Mouse (Mus musculus) heart, embryonic 15.5 days (tissue): Measurements from ENCODE around the gene Gm17581. TPM values are rescaled to one million over a fixed set of nuclear protein-coding genes. Genes with fewer than 3 reads are reported as not detected.

Experiments
- ATAC-seq: fragments of 200-750 bp; cut with Nextera tagmentation; replicated peaks from 2 replicates; pipeline ENCODE4 v1.8.0; 2017; ENCODE audit warnings: low read depth, moderate TSS enrichment; ENCODE audit not compliant: insufficient number of reproducible peaks, insufficient read depth, low FRiP score
- H3K27ac ChIP-seq: fragments of 300-500 bp; sonication (generic); 2 replicates; pipeline ENCODE4 v1.5.1; 2015; ENCODE audit warnings: mild to moderate bottlenecking, inconsistent platforms
- H3K27me3 ChIP-seq: fragments of 300-500 bp; sonication (generic); 2 replicates; pipeline ENCODE4 v1.6.1; 2015; ENCODE audit warnings: inconsistent platforms
- H3K36me3 ChIP-seq: fragments of 300-500 bp; sonication (generic); 2 replicates; pipeline ENCODE4 v1.6.1; 2015; ENCODE audit warnings: mild to moderate bottlenecking, inconsistent platforms
- H3K4me1 ChIP-seq: fragments of 300-500 bp; sonication (generic); replicated peaks from 2 replicates; pipeline ENCODE4 v1.6.1; 2015; ENCODE audit warnings: inconsistent platforms
- H3K4me2 ChIP-seq: fragments of 300-500 bp; sonication (generic); 2 replicates; pipeline ENCODE4 v1.6.1; 2015; ENCODE audit warnings: inconsistent platforms, mild to moderate bottlenecking, moderate library complexity
- H3K4me3 ChIP-seq: fragments of 300-500 bp; sonication (generic); 2 replicates; pipeline ENCODE4 v1.5.1; 2015; ENCODE audit warnings: mild to moderate bottlenecking, inconsistent platforms
- H3K9ac ChIP-seq: fragments of 300-500 bp; sonication (generic); 2 replicates; pipeline ENCODE4 v1.6.1; 2015; ENCODE audit warnings: mild to moderate bottlenecking, inconsistent platforms
- H3K9me3 ChIP-seq: fragments of 300-500 bp; sonication (generic); replicated peaks from 2 replicates; pipeline ENCODE4 v1.6.1; 2016; ENCODE audit warnings: inconsistent platforms
- WGBS: fragments of 180-500 bp; shearing (Covaris S2); methylation state at CpG from one replicate; pipeline ENCODE4 v1.1.7; 2015; ENCODE audit warnings: mixed read lengths; 5-methylcytosine and 5-hydroxymethylcytosine counted together
- polyA plus RNA-seq: library from polyadenylated mRNA; unstranded; fragments of >200 nt; fragmentation: Nextera tagmentation; extraction: Ambion mirVana; gene quantifications from 2 replicates; pipeline ENCODE4 v1.2.1, GENCODE M21; 2015

Gene Gm17581
- polyA plus RNA-seq, 1 experiment from 2014 or later, result not detected

- Histone ChIP-seq H3K36me3 (no peaks in the 10 kb centered on the region), H3K4me3 (no peak overlapping the region), H3K9ac (no peak overlapping the region), H3K4me1 (no peaks in the 10 kb centered on the region), H3K9me3 (no peaks in the 10 kb centered on the region), H3K27me3 (no peaks in the 10 kb centered on the region), H3K4me2 (no peak overlapping the region), H3K27ac (no peak overlapping the region)
- no peak for ATAC-seq
- WGBS, result 67% methylated on average over 5 of the region's 5 CpGs
Measured at GRCm38 (mm10) chr2:155735080-155735479, 586 bp downstream of the Gm17581 start.

DNA sequence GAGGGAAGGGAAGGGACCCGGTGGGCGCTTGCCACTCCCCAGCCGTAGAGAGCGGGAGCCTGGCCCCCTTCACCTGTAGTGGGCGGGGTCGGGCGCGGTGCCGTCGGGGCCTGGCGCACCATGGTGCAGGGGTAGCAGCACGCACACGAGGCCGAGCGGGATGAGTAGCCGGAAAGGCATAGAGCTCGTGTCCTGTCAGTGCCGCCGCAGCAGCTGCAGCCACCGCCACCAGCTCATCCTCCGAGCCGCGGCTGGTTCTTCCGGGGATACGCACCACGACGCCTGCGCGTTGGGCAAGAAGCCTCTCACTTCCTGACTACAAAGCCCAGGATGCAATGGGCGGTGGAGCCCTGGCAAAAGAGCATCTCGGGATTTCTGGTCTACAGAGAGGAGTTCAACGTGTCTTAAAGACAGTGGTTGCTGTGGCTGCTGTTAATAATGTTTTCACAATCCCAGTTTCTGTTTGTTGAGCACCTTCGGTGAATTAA lies 6.5 kb downstream of the Gm17581 start, which contains the start of gene Edem2:
Gene Edem2, minus strand, starts transcription at position 318 of the 488 bp plus-strand sequence.
- Histone ChIP-seq H3K27me3 (no peaks in the 10 kb centered on the region), H3K4me3 (peak within 1 kb of the TSS; percentile 94), H3K9me3 (no peaks in the 10 kb centered on the region), H3K36me3 (no peaks in the 10 kb centered on the region), H3K4me1 (peaks cover 5% of the 10 kb centered on the region), H3K9ac (peak within 1 kb of the TSS; percentile 80), H3K27ac (no peak within 1 kb of the TSS), H3K4me2 (peak within 1 kb of the TSS; percentile 94)
- ATAC-seq, result peak; percentile 87
- under 1% methylated on average over 33 of the region's 33 CpGs for WGBS

- ATAC-seq, result 0 out of 2 replicates have a peak, but pooled peaks have one; percentile 35
- Histone ChIP-seq H3K27ac (no peak overlapping the region), H3K36me3 (no peaks in the 10 kb centered on the region), H3K9me3 (no peaks in the 10 kb centered on the region), H3K4me3 (peak overlapping the region; percentile 94), H3K4me1 (peaks cover 5% of the 10 kb centered on the region), H3K9ac (peak overlapping the region; percentile 80), H3K27me3 (no peaks in the 10 kb centered on the region), H3K4me2 (peak overlapping the region; percentile 94)
- 3% methylated on average over 15 of the region's 15 CpGs for WGBS
Measured at GRCm38 (mm10) chr2:155728742-155729141, 6.9 kb downstream of the Gm17581 start.

GRCm38 (mm10) chr2:155727764-155728395 lies 7.8 kb downstream of the Gm17581 start:
- no peak overlapping the region for H3K4me2 ChIP-seq
- WGBS, result 76% methylated on average over 7 of the region's 7 CpGs
- no peak overlapping the region for H3K4me3 ChIP-seq
- ATAC-seq, result no peak
- H3K4me1 ChIP-seq, result peaks cover 5% of the 10 kb centered on the region
- H3K9ac ChIP-seq, result no peak overlapping the region
- no peaks in the 10 kb centered on the region for H3K9me3 ChIP-seq
- H3K36me3 ChIP-seq, result no peaks in the 10 kb centered on the region
- H3K27ac ChIP-seq, result no peak overlapping the region
- no peaks in the 10 kb centered on the region for H3K27me3 ChIP-seq

DNA sequence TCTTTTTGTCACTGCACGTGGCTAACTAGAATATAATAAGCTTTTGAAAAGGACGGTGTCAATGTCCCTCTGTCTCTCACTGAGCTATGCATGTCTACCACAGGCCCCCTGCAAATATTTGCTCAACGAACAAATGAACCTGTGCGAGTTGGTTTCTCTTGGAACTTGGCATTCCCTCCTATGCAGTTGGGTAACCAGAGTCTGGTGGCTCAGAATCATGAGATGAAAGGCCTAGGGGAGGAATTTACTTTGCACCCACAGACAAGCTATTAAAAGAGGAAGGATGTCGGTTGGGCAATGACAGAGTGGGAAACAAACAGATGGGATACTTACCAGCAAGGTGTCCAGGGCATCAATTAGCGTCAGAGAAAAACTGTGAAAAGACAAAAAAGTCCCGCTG lies 9.4 kb downstream of the Gm17581 start:
- no peak for ATAC-seq
- Histone ChIP-seq H3K9me3 (no peaks in the 10 kb centered on the region), H3K27me3 (no peaks in the 10 kb centered on the region), H3K36me3 (peaks cover 7% of the 10 kb centered on the region; the same call in 1 of the 2 replicates), H3K4me1 (peaks cover 5% of the 10 kb centered on the region), H3K9ac (no peak overlapping the region), H3K4me3 (no peak overlapping the region), H3K4me2 (no peak overlapping the region), H3K27ac (no peak overlapping the region)
- WGBS, result 81% methylated on average over 7 of the region's 7 CpGs

- Histone ChIP-seq H3K4me1 (peaks cover 5% of the 10 kb centered on the region), H3K9ac (no peak overlapping the region), H3K27me3 (no peaks in the 10 kb centered on the region), H3K4me3 (no peak overlapping the region), H3K36me3 (peaks cover 7% of the 10 kb centered on the region; the same call in 1 of the 2 replicates), H3K27ac (no peak overlapping the region), H3K9me3 (no peaks in the 10 kb centered on the region), H3K4me2 (no peak overlapping the region)
- WGBS, result 86% methylated on average over 6 of the region's 6 CpGs
- no peak for ATAC-seq
Measured at GRCm38 (mm10) chr2:155724526-155724925, 11.1 kb downstream of the Gm17581 start.

GRCm38 (mm10) chr2:155724036-155724435 lies 11.6 kb downstream of the Gm17581 start:
- peaks cover 5% of the 10 kb centered on the region for H3K4me1 ChIP-seq
- ATAC-seq, result no peak

DNA sequence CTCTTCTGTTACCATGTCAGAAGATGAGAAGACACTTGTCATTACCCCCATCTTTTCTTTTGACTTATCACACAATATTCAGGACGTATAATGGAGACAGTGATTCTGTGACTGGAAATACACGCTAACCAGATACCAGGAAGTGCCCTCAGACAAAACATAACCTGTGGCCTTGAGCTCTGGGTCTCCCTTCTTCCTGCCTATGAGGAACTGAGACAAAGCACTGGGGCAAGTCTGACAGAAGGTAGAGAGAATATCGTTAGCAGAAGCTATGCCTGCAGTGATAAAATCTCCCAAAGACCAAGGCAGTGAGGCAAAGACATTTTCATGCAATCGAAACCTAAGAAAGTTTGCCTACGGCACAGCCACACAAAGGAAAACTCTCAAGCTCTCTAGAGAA lies 15.1 kb downstream of the Gm17581 start:
- H3K27ac ChIP-seq, result no peak overlapping the region
- 68% methylated on average over 5 of the region's 5 CpGs for WGBS
- ATAC-seq, result no peak

More at GRCm38 (mm10) chr2:155724036-155724435, 11.6 kb downstream of the Gm17581 start:
- Histone ChIP-seq H3K9me3 (no peaks in the 10 kb centered on the region), H3K27ac (no peak overlapping the region), H3K4me3 (no peak overlapping the region), H3K9ac (no peak overlapping the region), H3K27me3 (no peaks in the 10 kb centered on the region), H3K36me3 (peaks cover 7% of the 10 kb centered on the region; the same call in 1 of the 2 replicates), H3K4me2 (no peak overlapping the region)
- WGBS, result 36% methylated on average over 5 of the region's 5 CpGs

GRCm38 (mm10) chr2:155717082-155717990 lies 18.3 kb downstream of the Gm17581 start:
- no peaks in the 10 kb centered on the region for H3K27me3 ChIP-seq
- no peaks in the 10 kb centered on the region for H3K4me1 ChIP-seq
- ATAC-seq, result no peak
- 78% methylated on average over 12 of the region's 12 CpGs for WGBS
- no peak overlapping the region for H3K4me2 ChIP-seq
- H3K4me3 ChIP-seq, result no peak overlapping the region
- H3K27ac ChIP-seq, result no peak overlapping the region
- H3K9me3 ChIP-seq, result no peaks in the 10 kb centered on the region
- peaks cover 18% of the 10 kb centered on the region; the same call in 1 of the 2 replicates for H3K36me3 ChIP-seq
- no peak overlapping the region for H3K9ac ChIP-seq

More for the DNA sequence above, 15.1 kb downstream of the Gm17581 start:
- Histone ChIP-seq H3K27me3 (no peaks in the 10 kb centered on the region), H3K4me1 (no peaks in the 10 kb centered on the region), H3K4me2 (no peak overlapping the region), H3K9ac (no peak overlapping the region), H3K9me3 (no peaks in the 10 kb centered on the region), H3K4me3 (no peak overlapping the region), H3K36me3 (peaks cover 7% of the 10 kb centered on the region; the same call in 1 of the 2 replicates)

- WGBS, result 85% methylated on average over 11 of the region's 11 CpGs
- no peak for ATAC-seq
- H3K4me1 ChIP-seq, result peaks cover 6% of the 10 kb centered on the region; the same call in 1 of the 2 replicates
- H3K9ac ChIP-seq, result no peak overlapping the region
- no peak overlapping the region for H3K4me2 ChIP-seq
- H3K27ac ChIP-seq, result no peak overlapping the region
- no peaks in the 10 kb centered on the region for H3K9me3 ChIP-seq
- H3K4me3 ChIP-seq, result no peak overlapping the region
- H3K36me3 ChIP-seq, result peaks cover 32% of the 10 kb centered on the region; the same call in 1 of the 2 replicates
- no peaks in the 10 kb centered on the region for H3K27me3 ChIP-seq
Measured at GRCm38 (mm10) chr2:155710557-155710956, 25.1 kb downstream of the Gm17581 start.

DNA sequence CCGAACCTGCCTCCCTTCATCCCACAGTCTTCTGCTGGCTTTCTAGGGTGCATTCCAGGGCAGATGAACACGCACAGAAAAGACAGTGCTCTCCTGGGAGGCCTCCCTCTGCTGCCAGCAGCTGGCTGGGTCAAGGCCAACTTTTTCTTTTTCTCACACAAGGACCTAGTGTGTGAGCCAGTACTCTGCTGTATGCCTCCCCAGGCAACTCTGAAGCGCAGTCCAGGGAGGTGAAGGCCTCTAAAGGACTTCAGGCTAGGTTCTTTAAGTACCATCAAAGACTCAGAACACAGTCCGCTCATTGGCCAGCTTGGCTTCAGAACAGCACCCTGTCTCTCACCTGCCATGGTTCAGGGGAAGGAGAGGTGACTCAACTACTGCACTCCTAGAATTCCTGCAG lies 28.4 kb downstream of the Gm17581 start:
- Histone ChIP-seq H3K9me3 (no peaks in the 10 kb centered on the region), H3K4me3 (no peak overlapping the region), H3K27me3 (no peaks in the 10 kb centered on the region), H3K9ac (no peak overlapping the region), H3K36me3 (peaks cover 17% of the 10 kb centered on the region; the same call in 1 of the 2 replicates), H3K4me1 (peaks cover 6% of the 10 kb centered on the region; the same call in 1 of the 2 replicates), H3K4me2 (no peak overlapping the region), H3K27ac (no peak overlapping the region)
- no peak for ATAC-seq
- 62% methylated on average over 4 of the region's 4 CpGs for WGBS
